Mouse (Mus musculus) olfactory bulb, adult 2 months (tissue): ENCODE measurements around the gene Eps8l3.

ENCODE experiments used
- CTCF ChIP-seq: fragments of 200-500 bp; IDR thresholded peaks from 2 replicates; pipeline ENCODE4 v1.5.1; 2012; ENCODE audit warnings: low read depth, mild to moderate bottlenecking, low read length, moderate library complexity; ENCODE audit not compliant: insufficient read depth
- POLR2A ChIP-seq: fragments of 200-500 bp; IDR thresholded peaks from 2 replicates; pipeline ENCODE4 v1.6.1; 2012; ENCODE audit warnings: mild to moderate bottlenecking, low read depth, low read length, moderate library complexity; ENCODE audit not compliant: insufficient read depth

DNA sequence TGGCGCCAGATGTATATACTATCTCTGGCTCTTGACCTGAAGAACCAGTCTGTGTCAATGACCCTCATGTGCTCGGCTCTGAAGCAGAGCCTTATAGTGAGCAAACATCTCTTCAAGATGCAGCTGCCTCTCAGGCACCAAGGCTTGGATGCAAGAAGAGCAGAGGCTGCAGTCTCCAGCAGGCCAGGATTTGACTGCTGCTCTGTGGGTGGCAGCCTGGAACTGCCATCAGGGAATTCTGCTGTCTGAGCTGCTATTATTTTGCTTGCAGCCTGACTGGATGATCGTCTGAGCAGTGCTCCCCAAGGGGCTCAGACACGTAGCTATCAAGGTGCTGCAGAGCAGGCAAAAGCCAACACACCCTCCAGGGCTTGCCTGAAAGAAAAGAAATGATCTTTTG lies 28.9 kb upstream of the Eps8l3 start:
- TF ChIP-seq POLR2A (no peak), CTCF (no peak)
